Mouse (Mus musculus) layer of hippocampus, adult 9-11 months (tissue): Measurements from ENCODE around the gene Usp50.

Source experiments
- DNase-seq: peaks from one replicate; pipeline ENCODE4 v3.0.0; 2022

Usp50 gene

DNA sequence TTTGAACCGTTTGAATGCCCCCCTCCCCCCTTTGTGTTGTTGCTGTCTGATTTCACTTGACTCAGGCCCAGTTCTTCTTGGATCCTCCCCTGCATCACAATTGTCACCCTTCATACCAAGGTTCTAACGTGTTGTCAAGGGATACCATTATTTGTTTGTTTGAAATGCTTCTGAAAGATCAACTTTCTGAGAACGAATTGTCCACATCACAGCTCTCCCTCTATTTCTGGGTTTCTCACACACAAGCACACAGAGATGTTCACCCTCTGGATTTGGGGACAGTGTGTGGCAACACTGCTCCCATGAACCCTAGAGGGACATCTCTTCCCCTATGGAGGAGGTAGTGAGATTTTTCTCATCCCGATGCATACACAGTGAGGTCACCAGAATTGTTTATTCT lies at the start of gene Usp50:
Gene Usp50, minus strand, starts transcription at position 101 of the 400 bp plus-strand sequence.
- DNase-seq = no peak

- no peak for DNase-seq
Measured at GRCm38 (mm10) chr2:126817414-126817813, 34.1 kb upstream of the Usp50 start.

DNA sequence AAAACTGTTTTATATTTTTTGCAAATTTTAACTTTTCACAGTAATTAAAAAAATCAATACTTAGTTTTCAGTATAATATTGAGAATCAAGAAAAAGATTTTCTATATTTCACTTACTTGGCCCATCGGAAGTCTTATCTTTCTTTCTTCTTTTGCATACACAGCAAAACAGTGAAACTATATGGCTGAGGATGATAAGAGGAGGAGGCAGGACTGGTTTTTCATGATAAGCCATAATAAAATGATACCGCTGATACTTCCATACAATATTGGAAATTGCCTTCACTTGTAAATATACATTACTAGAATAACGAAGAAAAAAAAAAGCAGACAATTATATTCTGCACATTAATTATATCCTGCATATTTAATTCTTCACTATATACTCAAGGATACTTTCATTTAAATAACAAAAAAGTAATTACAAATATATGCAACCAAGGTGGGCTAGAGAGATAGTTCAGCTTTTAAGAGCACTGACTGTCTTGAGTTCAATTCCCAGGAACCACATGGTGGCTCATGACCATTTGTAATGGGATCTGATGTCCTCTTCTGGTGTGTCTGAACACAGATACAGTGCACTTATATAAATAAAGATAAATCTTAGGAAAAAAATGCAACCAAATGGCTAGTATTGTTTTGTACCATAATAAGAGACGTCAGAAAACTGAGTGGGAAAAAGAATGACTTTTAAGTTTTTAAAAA lies 33.5 kb upstream of the Usp50 start:
- DNase-seq = no peak

- DNase-seq = no peak
Measured at GRCm38 (mm10) chr2:126815822-126816221, 32.6 kb upstream of the Usp50 start.

DNA sequence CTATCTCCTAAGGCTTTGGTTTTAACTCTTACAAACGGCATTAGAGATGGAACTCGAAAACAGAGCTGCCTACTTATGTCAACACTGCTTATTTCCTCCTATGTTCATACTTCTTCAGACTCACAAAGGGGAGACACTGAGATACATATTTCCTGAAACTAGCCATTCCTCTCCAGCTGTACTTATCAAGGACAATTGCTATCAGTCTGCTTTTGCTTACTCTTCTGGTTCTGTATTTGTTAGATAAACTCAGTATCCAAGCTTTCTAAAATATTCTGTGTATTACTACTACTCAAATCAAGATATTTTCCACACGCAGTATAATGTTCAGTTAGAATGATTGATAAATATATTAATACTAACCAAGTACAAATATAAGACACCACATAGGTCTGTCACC lies 18.7 kb upstream of the Usp50 start:
- DNase-seq = no peak

DNA sequence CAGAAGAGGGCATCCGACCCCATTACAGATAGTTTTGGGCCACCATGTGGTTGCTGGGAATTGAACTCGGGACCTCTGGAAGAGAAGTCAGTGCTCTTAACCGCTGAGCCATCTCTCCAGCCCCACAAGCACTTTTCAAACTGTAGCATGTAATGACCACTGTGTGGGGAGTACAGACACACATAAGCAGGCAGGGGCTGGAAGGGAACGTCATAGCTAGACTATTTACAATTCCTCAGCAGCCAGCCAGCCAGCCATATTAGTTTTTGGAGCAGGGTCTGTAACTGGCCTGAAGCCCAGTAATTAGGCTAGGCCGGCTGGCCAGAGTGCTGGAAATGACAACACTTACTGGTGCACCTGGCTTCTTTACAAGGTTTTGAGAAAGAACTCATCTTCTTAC lies 15.2 kb upstream of the Usp50 start:
- DNase-seq = no peak

DNA sequence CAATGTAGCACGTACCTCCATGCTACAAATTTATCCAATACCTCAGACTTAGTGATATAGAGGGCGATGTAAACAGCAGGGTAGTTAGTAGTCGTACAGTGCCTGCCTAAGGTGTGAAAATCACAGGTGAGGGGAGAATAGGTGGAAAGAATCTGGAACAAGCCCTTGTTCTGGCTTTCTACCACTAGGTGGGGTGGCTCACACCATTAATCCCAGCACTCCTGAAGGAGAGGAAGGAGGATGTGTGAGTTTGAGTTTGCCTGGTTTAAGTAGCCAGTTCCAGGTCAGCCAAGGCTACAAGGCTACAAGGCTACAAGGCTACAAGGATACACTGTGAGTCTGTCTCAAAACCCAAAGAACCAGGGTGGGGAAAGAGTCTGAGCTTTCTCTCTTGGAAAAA lies 12.4 kb upstream of the Usp50 start:
- DNase-seq = no peak

DNA sequence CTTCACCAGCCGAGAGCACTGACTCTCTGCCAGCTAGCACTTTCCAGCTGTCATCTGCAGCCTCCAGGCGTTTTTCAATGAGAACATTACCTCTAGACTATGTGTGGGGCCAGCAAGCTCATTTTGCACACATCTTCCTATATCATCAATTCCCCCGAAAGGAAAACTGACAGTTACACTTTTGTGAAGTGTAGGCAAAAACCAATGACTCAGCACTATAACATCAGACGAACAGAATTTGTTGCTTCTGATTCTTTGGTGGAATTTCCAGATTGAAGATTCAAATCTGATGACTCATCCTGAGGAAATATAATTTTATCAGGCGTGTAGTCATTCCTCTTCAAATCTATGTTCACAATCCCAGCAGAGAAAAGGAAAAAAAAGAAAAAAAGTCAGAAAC lies 9.3 kb upstream of the Usp50 start:
- DNase-seq = no peak

DNA sequence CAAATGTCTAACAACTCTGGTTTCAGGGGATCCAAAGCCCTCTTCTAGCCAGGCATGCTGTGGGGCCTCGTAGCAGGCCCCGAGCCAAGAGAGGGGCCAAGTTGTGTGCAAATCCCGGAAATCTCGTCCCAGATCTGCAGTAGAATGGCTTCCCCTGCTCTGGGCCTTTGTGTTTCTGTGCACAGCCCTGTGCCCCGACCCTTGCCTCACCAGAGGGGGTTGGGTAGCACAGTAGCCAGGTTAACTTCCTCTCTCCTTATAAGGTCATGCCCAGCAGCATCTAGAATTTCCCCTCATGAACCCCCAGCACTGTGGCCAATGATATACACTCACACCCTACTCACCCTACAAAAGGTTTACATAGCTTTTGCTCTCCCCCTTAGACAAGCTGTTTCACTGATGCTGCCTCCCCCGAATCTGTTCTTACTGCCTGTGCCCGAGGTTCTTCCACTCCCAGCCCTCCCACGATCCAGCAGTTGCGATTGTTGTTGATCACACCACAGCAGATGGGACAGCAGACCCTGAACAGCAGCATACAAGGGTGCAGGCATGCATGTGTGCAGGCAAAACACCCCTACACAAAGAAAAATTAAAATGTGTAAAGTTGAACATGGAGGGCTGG lies 4.6 kb upstream of the Usp50 start:
- DNase-seq = peak; percentile 93

DNA sequence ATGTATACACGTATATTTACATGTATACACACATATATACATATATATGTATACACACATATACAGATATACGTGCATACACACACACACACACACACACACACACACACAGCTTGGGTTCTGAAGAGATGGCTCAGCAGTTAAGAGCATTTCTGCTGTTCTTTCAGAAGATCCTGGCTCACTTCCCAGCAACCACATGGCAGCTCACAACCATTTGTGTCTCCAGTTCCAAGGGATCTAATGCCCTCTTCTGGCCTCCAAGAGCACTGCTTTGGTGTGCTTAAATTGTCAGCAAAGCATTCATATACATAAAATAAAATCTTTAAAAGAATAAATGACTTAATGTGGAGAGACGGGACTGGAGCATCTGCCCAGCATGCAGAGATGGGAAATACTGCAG lies 837 bp downstream of the Usp50 start:
- DNase-seq = peak; percentile 89

DNA sequence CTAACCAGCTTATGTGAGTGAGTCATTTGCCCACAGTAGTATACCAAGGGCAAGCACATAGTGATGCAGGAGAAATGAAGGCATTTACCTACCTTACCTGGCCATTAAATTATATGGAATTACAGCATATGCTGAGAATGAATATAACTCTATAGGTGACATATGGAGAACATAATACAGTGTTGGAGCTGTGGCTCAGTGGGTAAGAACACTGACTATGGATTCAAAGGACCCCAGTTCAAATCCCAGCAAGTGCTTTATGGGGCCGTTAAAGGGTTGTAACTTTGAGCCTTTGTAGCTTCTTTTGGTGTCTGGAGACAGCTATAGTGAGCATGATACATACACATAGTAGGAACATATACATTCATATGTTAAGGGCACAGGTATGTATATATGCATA lies 1.8 kb downstream of the Usp50 start:
- no peak for DNase-seq

- DNase-seq = no peak
Measured at GRCm38 (mm10) chr2:126780286-126780685, 3.0 kb downstream of the Usp50 start.

GRCm38 (mm10) chr2:126778806-126779205 lies 4.5 kb downstream of the Usp50 start:
- no peak for DNase-seq

GRCm38 (mm10) chr2:126776416-126776815 lies 6.9 kb downstream of the Usp50 start:
- DNase-seq = no peak

DNA sequence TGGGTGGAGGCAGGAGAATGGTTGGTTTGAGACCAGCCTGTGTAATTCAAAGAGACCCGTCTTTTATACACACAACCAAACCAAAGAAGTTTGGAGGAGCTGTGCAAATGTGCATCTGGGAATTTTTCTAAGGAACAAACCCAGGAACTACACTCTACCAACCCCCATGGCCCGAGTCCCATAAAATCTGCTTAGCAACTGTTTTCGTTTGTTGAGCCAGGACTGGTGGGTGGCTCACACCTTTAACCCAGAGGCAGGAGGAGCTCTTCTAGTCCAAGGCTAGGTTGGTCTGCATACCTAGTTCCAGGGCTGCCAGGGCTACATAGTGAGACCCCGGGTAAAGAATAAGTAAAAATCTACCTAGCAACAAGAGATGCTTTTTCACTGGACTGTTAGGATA lies 7.3 kb downstream of the Usp50 start:
- DNase-seq = no peak

DNA sequence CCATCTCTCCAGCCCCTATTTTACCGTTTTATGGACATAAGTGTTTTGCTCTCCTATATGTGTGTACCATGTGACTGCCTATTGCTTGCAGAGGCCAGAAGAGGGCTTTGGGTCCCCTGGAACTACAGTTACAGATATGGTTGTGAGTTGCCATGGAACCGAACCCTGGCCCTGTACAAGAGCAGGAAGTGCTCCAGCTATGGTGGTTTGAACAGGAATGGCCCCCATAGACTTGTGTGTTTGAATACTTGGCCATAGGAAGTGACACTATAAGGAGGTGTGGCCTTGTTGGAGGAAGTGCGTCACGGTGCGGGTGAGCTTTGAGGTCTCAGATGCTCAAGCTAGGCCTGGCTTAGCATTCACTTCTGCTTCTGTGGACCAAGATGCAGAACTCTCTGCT lies 11.1 kb downstream of the Usp50 start:
- no peak for DNase-seq

- peak; percentile 34 for DNase-seq
Measured at GRCm38 (mm10) chr2:126769431-126770181, 13.7 kb downstream of the Usp50 start.

- no peak for DNase-seq
Measured at GRCm38 (mm10) chr2:126768194-126768593, 15.1 kb downstream of the Usp50 start.

DNA sequence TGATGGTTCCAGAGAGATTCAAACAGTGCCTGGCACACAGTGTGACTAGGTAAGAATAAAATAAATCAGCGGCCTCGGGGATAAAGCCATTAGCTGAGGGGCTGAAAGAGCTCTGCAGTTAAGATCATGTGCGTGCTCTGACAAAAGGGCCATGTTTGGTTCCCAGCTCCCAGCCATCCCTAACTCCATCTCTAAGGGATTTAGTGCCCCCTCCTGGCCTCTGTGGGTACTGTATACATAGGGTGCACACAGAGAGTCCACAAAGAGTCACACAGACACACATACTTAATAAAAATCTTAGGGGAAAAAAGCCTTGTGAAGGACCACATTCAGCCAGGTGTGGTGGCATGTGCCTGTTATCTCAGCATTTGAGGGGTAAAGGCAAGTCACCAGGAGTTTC lies 15.7 kb downstream of the Usp50 start:
- DNase-seq = no peak

GRCm38 (mm10) chr2:126765867-126766582 lies 17.2 kb downstream of the Usp50 start:
- peak; percentile 71 for DNase-seq

DNA sequence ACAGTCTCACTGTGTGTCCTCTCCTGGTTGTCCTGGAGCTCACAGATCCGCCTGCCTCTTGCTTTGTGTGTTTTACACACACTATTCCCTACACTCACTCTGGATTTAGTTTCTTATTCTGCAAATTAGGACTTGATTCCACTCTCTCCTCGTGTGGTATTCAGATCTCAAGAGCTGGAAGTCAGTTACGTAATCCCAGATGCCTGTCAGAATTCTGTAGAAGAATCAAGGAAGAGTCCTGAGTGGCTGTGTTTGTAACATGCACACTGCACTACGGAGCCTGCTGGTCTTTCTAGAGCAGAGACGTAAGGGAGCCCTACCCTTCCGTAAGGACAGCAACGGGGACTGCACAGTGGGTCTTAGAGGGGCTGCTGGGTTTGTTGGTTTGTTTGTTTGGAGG lies 23.9 kb downstream of the Usp50 start:
- DNase-seq = no peak

DNA sequence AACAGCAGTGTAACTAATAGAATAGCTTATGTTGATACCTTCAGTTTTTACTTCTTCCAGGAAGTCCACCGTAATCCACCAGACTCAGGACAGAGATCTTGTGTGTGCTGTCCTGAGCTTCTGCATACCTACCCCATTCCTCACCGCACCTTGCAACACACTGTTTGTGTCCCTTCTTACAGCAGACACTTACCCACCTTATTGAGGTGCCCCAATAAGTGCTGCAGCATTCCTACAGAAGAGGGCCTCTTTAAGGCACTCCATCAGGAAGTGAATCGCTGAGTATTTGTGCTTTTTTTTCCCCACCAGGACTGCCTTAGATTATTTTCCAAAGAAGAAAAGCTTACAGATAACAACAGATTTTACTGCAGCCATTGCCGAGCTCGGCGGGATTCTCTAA lies 27.6 kb downstream of the Usp50 start:
- no peak for DNase-seq

GRCm38 (mm10) chr2:126743389-126743788 lies 39.9 kb downstream of the Usp50 start:
- no peak for DNase-seq

DNA sequence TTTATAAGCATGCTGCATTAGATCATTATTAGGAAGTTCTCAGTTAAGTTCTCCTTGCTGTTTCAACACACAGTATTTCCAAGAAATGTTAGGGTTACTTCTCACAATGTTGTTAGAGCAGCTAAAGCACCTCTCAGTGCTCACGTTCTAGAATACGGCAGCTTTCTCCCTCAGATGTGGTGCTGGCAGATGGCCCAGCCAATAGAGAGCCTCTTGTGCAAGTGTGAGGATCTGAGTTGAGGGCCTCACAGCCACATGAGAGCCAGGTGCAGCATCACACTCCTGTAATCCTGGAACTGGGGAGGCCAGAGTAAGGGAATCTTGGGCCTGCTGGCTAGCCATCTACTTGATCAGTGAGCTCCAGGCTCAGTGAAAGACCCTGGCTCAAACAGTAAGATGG lies 43.0 kb downstream of the Usp50 start:
- DNase-seq = no peak
